Mouse (Mus musculus) ES-CJ7 (cell line): Measurements from ENCODE around the gene Atp6v1e2.
A peak's percentile ranks its signal among the peaks of the same experiment; 100 is the strongest.

ENCODE experiments used
- DNase-seq: peaks from one replicate; pipeline ENCODE4 v3.0.0; 2011; ENCODE audit warnings: low read depth, low spot score

Atp6v1e2 gene

DNA sequence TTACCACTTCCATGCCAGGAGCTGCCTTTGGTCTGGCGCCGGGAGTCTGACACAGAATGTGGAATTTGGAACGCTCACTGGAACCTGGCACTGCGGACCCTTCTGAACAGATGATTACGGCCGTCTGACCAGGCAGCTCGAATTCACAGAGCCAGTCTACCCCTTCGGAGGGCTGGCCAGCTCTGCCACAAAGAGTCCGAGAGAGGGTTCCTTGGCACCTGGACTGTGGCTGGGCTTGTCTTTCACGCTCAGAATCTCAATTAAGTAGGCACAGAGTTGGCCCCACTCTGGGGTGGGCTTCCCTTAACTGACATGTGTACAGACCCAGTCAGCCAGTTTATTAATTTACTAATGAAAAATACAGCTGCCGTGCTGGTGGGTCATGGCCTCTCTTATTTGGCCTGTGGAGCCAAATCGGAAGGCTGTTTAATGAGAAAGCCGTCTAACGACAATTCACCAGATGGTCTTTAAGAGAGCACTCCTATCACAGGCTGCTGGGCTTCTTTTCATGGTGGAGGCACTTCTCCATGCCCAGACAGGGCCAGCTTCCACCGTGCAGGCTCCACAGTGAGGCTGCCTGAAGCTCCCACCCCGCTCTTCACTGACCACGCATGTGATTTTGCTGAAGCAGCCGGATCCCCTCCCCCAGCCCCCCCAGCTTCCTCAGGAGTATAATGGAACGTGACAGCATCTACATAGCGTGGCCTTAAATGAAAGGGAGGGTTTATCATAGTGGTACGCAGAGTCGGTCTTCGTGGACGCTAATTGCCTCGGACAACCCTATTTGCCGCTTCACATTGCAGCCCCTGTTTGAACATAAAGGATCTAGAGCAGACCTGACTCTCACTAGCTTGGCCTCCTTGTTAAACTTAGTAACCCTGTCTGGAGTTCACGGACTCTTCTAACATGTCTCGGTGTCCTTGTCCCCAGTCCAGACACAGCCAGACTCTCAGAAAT, at the start of gene Atp6v1e2:
TSS of gene Atp6v1e2 (minus strand) at position 58 of the 957 bp plus-strand sequence.
- DNase-seq, result no peak

DNA sequence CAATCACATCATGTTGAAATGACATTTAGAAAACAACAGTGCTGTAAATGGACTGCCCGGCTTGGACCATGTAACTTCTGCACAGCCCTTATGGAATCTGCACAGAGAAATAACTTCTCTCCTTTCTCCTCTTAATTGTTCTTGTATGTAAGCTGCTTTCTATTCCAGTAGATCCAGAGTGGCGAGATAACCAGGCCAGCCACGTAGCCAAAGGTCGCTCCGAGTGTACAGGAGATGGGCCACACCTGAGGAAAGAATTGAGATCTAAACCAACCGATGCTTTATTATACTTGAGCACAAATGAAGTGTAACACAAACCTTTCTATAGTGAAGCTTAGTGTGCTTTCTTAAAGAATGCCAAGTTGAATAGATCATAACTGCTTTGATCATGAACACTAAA, 49.6 kb upstream of the Atp6v1e2 start:
- no peak for DNase-seq

DNA sequence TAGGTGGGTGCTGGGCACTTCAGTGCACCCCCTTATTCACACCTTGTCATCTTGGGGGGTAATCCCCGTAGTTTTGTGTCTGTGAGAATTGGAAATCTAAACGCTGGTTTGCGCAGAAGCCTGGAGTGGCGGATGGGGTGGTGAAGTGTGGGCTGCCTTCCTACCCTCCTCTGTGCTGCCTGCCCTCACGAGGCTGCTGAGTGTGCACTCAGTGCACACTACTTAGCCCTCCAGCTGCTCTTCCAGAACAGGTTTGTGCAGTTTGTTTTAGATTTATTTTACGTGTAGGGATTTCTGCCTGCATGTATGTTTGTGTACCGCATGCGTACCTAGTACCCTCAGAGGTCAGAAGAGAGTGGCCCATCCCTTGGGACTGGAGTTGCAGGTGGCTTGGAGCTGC, 43.6 kb upstream of the Atp6v1e2 start:
- no peak for DNase-seq

DNA sequence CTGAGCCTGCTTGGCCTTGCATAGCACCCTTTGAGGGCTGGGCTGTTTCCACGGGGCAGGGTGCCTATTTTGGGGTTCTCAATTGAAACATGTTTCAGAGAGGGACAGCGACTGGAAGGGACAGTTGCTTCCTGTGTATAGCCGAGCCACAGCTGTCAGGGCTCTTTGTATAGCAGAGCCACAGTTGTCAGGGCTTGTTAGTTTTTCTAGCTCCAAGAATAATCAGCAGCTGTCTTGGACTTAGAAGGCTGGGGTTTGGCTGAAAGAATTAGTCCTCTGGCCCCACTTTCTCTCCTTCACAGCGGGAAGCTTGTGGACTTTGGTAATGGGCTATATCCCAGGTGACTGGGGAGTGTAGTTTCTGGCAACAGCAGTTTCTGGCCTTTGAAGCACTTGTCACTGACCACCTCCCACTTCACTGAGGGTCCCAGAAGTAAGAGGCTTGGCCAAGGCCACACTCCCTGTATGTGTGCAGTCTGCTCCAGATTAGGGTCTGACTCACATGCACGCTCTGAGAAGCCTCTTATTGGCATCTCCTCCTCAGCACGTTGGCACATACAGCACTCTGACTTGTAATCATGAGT, 41.0 kb upstream of the Atp6v1e2 start:
- DNase-seq, result no peak

DNA sequence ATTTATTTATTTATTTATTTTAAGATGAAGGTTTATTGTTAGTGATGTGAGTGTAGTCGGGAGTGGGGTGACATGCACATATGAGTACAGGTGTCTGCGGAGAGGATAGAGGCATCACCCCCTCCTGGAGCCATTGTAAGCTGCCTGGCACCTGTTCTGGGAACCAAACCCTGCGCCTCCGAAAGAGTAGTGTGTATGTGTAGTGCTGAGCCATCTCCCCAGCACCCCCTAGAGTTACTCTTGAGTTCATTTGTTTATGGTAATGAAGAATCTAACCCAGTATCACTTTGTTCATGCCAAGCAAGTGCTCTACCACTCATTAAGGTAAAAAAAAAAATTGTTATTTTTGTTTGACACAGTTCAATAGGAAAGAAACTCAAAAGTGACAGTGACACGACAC, 40.5 kb upstream of the Atp6v1e2 start:
- DNase-seq, result no peak

DNA sequence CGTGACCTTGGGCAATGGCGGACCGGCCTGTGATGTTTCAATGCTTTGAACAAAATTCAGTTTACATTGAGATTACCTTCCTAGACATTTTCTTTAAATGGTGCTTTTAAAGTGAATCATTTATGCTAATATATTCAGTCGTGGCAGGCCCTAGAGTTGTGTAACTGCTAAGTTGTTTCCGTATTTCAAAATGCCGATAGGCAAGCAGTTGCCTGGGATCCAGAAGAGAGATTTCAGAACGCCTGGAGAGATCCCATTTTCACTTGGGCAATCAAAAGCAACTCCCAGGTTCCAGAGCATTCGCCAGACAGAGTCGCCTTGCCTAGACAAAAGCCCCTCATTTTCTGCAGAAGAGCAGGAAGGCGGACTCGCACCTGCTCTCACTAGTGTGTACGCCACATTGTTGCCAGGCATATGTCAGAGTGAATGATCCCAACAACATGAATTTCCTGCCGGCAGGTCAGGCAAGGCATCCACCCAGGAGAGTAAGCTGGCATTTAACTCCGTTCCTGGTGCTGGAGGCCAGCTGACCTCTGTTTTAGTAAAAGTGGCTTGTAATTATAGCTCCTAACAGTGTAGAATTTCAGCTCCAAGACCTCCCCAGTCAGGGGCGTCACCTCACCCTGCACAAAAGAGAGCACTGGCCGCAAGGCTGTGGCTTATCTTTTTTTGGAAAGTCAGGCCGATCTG, 38.9 kb upstream of the Atp6v1e2 start:
- no peak for DNase-seq

DNA sequence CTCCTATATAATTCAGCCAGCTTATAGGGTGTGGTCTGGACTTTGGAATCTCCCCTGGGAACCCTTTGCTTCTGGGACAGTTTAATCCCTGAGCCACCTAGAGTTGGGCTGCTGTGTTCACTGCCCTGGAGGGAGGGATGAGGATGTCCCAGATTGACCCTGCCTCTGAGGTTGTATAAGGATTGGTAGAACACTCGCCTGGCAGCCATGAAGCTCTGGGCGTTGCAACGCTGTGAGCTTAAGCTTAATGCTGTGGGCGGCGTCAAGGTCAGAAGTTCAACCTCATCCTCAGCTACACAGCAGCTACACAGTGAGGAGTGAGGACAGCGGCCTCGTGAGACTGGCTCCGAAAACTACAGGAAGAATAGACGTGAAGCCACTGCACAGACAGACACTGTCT, 34.8 kb upstream of the Atp6v1e2 start:
- DNase-seq, result peak; percentile 85

DNA sequence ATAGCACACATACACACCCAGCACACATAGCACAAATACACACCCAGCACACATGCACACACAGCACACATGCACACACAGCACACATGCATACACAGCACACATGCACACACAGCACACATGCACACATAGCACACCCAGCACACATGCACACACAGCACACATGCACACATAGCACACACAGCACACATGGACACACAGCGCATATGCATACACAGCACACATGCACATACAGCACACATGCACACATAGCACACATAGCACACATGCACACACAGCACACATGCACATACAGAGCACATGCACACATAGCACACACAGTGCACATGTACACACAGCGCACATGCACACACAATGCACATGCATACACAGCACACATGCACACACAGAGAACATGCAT, 34.0 kb upstream of the Atp6v1e2 start:
- DNase-seq, result no peak

DNA sequence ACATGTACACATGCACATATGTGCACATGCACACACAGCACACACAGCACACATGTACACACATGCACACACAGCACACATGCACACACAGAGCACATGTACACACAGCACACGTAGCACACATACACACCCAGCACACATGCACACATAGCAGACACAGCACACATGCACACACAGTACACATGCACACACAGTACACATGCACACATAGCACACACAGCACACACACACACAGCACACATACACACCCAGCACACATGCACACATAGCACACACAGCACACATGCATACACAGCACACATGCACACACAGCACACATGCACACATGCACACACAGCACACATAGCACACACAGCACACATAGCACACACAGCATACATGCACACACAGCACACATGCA, 33.5 kb upstream of the Atp6v1e2 start:
- no peak for DNase-seq

DNA sequence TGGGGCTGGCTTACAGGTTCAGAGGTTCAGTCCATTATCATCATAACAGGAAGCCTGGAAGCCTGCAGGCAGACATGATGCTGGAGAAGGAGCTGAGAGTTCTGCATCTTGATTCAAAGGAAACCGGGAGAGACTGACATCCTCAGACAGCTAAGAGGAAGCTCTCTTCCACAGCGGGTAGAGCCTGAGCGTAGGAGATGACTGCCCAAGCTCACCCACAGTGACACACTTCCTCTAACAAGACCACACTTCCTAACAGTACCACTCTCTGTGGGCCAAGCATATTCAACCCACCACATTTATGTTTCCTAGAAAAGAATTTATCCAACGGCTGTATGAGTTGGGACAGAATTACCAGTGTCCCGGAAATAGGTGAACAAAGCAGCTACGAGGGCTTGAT, 30.8 kb upstream of the Atp6v1e2 start:
- DNase-seq, result no peak

DNA sequence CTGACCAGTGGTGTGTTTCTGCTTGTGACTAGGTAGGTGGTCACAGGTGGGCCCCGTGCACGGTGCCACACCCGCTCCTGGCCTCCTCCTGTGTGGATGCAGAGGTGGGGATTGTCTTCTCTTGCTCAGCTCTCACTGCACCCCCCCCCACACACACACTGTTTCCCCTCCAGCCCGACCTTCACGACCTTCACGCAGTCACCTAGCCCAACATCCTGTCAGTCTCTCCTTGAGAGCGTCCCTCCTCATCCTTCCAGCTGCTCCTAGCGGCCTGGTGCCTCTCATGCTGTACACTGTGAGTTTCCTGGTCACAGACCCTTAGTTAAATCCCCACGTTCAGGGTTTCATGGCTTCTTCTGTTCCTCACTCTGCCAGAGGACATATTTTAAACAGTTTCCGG, 28.7 kb upstream of the Atp6v1e2 start:
- DNase-seq, result peak; percentile 36

DNA sequence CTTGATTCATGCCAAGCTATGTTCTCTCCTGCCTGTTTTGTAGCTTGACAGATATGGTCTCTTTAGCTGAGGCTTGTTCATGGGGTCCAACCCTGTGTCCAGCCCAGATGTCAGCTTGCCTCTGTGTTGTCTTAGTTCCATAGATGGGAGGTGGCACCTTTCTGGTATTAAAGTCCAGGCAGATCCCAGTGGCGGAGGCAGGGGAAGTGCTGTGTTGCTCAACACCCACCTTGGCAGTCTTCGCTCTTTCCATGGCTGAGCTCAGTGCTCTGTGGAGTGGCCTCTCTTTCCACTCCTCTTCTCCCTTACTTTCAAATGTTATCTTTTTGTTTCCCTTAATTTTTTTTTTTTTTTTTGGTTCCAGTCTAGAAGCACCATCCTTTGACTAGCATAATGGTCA, 25.4 kb upstream of the Atp6v1e2 start:
- DNase-seq, result no peak

DNA sequence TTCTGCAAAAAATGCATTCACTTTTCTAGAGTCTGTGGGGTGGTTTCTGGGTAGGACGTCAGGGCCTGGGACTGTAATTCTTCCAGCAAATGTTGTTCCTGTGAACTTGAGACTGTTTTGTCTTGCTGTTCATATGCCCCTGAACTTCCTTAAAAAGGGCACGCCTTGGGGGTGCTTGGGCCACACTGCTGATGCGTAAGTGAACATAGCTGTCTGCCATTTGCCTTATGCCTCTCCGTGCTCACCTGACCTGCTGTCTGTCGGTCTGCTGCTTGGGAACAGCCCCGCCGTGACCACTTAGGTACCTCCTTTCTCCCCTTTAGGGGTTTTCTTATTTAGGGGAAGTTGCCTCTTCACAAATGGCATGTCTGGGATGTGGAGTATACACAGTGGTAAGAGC, 24.2 kb upstream of the Atp6v1e2 start:
- no peak for DNase-seq

DNA sequence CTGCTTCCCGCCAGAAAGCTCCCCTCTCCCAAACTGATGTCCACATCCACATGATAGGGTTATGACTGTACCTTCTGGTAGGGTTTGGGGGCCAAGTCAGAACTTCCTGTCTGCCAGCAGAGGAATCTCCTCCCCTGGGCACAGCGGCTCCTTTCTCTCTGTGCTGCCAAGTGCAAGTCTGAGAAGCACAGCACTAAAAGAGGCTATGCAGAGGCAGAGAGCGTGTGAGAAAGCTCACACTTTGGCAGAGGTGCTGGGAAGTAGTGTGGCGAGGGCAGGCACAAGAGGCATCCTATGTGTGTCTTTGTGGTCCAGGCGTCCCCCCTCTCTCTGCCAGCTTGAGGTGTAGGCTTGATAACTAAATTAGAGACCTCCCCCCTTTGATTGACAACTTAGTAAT, 23.3 kb upstream of the Atp6v1e2 start:
- no peak for DNase-seq

DNA sequence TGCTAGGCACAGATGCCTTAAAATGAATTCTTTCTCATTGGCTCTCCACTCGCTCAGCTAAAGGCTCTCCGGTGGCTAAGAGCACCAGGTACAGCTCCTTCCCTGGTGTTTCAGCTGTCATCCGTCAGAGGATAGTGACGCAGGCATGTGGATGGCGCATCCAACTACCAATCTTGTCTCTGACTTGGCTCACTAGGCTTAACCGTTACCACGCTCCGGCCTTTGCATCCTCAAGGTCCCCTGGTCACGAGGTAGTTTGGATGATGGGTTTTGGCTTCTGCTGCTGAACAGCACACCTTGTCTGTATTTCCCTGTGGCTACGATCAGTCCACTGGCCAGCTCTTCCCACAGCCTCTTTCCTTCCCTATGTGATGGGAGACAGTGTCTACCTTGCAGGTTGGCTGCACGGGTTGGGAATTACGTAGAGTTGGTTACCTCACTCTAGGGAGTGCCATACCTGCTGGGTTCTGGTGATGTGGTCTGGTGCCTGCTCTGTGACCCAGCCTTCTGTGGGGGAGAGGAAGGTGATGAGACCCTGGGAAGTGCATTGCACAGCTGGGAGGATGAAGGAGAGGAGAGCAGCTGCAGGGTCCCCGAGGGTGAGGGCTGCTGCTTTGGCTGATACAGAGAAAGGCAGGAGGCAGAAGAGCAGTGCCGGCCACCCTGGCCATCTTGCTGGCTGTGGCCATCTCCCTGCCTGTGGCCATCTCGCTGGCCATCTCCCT, 22.5 kb upstream of the Atp6v1e2 start:
- no peak for DNase-seq

DNA sequence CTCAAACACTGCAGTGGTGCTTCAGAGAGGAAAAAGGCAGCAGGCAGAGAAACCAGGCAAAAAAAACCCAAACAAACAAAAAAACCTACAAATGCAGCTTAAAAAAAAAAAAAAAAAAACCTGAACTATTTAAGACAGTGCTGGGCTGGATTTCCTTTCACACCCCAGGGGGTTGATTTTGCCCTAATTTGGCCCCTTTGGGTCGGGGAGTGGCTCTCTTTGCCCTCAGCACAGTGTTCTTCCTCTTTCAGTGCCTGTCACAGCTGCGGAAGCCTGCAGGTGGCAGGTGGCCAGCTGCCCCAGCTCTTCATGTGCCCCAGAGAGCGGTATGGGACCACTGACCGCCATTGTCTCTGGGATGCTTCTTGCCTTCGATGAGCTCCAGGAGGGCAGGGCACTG, 21.9 kb upstream of the Atp6v1e2 start:
- no peak for DNase-seq

DNA sequence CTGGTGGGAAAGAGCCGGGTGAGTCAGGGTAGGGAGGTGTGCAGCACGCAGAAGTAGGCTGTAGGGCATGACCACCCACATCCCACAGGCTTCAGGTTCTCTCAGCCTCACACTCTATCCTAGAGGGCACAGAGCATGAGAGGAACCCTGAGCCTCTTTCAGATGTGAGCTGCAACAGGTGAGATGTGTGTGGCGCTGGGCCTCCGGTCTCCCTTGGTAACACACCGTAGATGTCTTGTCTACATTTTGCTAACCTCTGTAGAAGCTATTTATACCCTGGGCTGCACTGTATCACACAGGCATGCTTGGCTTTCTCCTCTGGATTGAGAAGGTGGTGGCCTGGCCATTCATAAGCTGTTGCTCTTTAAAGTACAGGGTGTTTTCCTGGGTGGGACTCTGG, 20.9 kb upstream of the Atp6v1e2 start:
- no peak for DNase-seq

DNA sequence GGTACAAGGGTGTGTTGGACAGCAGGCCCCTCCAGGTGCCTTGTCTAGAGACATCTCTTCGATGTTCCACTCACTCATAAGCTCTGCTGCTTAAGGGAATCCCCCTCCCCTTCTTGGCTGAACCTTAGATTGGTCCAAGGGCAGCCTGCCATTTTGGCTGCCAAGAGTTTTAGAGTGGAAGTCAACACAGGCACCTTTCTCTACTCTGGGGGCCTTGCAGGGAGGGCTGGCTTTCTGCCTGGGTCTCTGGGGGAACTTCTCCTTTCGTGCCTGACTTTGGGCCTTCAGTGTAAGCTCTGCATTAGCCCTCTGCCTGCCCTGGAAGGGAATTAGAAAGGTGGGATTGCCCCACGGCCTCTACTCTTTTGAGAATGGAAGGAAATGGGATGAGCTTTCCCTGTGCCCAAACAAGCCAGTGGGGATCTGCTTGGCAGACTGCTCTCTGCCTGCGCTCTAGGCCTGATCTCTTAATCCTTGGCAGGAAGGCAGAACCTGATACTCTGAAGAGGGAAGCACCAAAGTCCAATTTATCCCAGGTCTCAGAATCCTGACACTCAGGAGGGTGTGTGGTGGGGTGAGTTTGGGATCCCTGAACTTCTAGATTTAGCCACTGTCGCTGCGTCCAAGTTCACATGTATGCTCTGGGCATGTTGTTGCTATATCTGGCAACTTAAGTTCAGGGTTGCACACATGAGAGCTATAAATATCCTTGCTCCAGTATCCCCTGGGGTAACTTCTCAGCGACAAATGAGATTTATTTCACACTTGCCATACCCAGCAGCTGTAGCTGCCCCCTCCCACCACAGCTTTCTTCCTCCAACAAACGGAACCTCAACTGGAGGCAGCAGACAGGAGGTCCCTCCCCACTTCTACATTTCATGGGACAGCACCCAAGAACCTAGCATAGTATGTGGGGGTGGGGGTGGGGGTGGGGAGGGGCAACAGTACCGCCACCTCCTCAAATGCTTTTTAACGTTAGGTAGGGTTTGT, 20.1 kb upstream of the Atp6v1e2 start:
- DNase-seq, result no peak

DNA sequence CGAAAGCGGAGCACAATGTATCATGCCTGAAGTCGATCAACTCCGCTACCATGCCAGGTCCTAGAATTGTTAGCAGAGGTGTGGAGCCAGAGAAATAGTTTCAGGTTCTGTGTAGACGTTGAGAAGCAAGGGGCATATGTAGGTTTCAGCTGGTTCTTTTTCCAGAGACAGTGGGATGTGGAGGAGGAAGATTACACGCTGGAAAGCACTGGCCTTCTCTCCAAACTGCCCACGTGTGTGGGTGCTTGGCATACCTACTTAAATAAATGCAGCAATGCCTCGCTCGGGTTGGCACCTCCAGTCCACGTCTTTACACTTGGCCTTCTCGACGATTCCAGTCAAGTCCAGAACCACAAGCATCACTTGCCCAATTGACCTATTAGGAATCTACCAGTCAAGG, 19.4 kb upstream of the Atp6v1e2 start:
- DNase-seq, result no peak

DNA sequence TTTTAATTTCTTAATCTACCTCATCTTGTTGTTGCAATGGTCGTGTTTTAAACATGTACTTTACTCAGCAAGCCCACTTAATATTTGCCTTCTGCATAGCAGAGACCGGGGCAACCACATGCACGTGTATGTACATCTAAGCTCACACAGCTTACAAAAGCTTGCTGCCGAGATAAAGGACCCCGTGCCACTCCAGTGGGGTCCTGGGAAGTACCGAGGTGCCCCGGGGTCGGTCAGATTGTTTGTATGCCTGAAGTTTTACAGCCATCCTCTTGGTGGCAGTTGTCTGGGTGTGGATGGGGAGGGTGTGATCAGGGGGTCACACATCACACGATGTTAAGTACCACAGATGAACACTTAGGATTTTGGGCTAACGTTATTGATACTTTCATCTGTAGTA, 18.3 kb upstream of the Atp6v1e2 start:
- DNase-seq, result no peak

DNA sequence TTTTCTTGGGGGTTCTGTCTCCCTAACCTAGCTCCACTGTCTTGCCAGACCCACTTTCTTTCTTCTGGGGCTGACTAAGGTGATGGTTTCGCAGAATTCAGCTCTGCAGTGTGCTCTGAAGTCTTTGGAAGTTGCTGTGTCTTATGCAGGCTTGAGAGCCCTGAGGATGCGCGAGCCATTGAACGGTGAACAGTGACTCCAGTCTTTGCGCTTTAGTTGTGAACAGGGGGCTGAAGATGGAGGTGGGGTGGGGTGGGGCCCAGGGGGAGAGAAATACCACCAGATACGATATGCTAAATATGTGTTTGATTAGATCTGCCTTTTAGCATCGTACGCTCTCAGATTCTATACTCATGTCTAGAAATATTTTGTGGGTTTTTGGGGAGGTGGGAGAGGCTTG, 17.4 kb upstream of the Atp6v1e2 start:
- no peak for DNase-seq
